Comparison of ENCODE assay signal across 16 mouse cellular contexts in genomic region chr9:112100841-112101595, GRCm38 (mm10).
A peak's percentile ranks its signal among the peaks of the same experiment; 100 is the strongest.
DNase-seq lines count a peak whose midpoint lies in the region; ATAC-seq and TF ChIP-seq lines count a peak whose summit lies in the region.
"Had no signal": no experiment of that assay in that cellular context is flagged by ENCODE, and none has a peak within 500 bp of the region (broad histone marks: within the 10 kb centered on the region; RNA-seq: fewer than 3 reads in every experiment).

No protein-coding gene starts in this region.

- H3K9me3 ChIP-seq in hindbrain, embryonic 15.5 days = no peaks in the 10 kb centered on the region
- H3K9me3 ChIP-seq in hindbrain, embryonic 13.5 days = no peaks in the 10 kb centered on the region
- H3K9me3 ChIP-seq: limb, embryonic 13.5 days; stomach, embryonic 15.5 days had no signal

- ATAC-seq in hindbrain, embryonic 15.5 days (ENCODE audit: low FRiP score, low read depth) = no peak
- no peak for ATAC-seq in hindbrain, embryonic 13.5 days (ENCODE audit: low FRiP score)
- no peak for ATAC-seq in inflammation-experienced regulatory T-cells, adult 6 months
- ATAC-seq: intestine, postnatal 0 days had no signal

- no peak overlapping the region for H3K4me2 ChIP-seq in hindbrain, embryonic 15.5 days
- no peak overlapping the region for H3K4me2 ChIP-seq in hindbrain, embryonic 13.5 days
- H3K4me2 ChIP-seq: limb, embryonic 13.5 days; stomach, embryonic 15.5 days had no signal

- no peak for TF ChIP-seq CTCF in cortical plate, adult 2 months (IDR thresholded peaks at IDR 0.05; ENCODE audit: extremely low read depth, insufficient read depth, low read length)

- 57% methylated on average over 3 of the region's 3 CpGs for WGBS in hindbrain, embryonic 15.5 days
- 69% methylated on average over 3 of the region's 3 CpGs for WGBS in hindbrain, embryonic 13.5 days

- no peak for TF ChIP-seq POLR2A in cortical plate, adult 2 months (IDR thresholded peaks at IDR 0.05; ENCODE audit: extremely low read depth, insufficient read depth, low read length)

- H3K27ac ChIP-seq in hindbrain, embryonic 15.5 days (replicated peaks) = peak overlapping the region; percentile 39
- no peak overlapping the region; the same call in 1 of the 2 replicates for H3K27ac ChIP-seq in hindbrain, embryonic 13.5 days
- 0 out of 2 replicates have a peak overlapping the region, but pooled peaks have one; percentile 19 for H3K27ac ChIP-seq in cortical plate, adult 2 months (ENCODE audit: insufficient read depth, low read length)
- H3K27ac ChIP-seq: heart, adult 2 months; limb, embryonic 13.5 days; stomach, embryonic 15.5 days had no signal

- no peak overlapping the region for H3K4me3 ChIP-seq in hindbrain, embryonic 15.5 days
- H3K4me3 ChIP-seq in hindbrain, embryonic 13.5 days = no peak overlapping the region
- H3K4me3 ChIP-seq in cortical plate, adult 2 months (ENCODE audit: insufficient read depth, low read length) = no peak overlapping the region
- H3K4me3 ChIP-seq: heart, adult 2 months; limb, embryonic 13.5 days; megakaryocyte, embryonic 14.5 days; stomach, embryonic 15.5 days had no signal

- no peaks in the 10 kb centered on the region for H3K27me3 ChIP-seq in hindbrain, embryonic 15.5 days
- H3K27me3 ChIP-seq in hindbrain, embryonic 13.5 days = no peaks in the 10 kb centered on the region
- H3K27me3 ChIP-seq: limb, embryonic 13.5 days; stomach, embryonic 15.5 days had no signal

- H3K9ac ChIP-seq in hindbrain, embryonic 15.5 days = no peak overlapping the region
- H3K9ac ChIP-seq in hindbrain, embryonic 13.5 days = no peak overlapping the region
- H3K9ac ChIP-seq: limb, embryonic 13.5 days; stomach, embryonic 15.5 days had no signal

- H3K4me1 ChIP-seq in hindbrain, embryonic 15.5 days (replicated peaks) = peaks cover 15% of the 10 kb centered on the region
- H3K4me1 ChIP-seq in hindbrain, embryonic 13.5 days (replicated peaks) = peaks cover 25% of the 10 kb centered on the region
- peaks cover 11% of the 10 kb centered on the region for H3K4me1 ChIP-seq in cortical plate, adult 2 months (ENCODE audit: control insufficient read depth, insufficient read depth, low read length)
- H3K4me1 ChIP-seq: stomach, embryonic 15.5 days had no signal

- no peaks in the 10 kb centered on the region for H3K36me3 ChIP-seq in hindbrain, embryonic 15.5 days
- H3K36me3 ChIP-seq in hindbrain, embryonic 13.5 days = no peaks in the 10 kb centered on the region
- H3K36me3 ChIP-seq: limb, embryonic 13.5 days; stomach, embryonic 15.5 days had no signal

- peak; percentile 64 for DNase-seq in thymus, postnatal 0 days (ENCODE audit: low spot score)
- no peak for DNase-seq in thymus, postnatal 36 days
- DNase-seq in thymus, postnatal 4 days = peak; percentile 25
- DNase-seq in adrenal gland, postnatal 14 days = no peak
- DNase-seq: adrenal gland, adult 2 months; cerebellum, adult 9-10 months; heart, adult 2 months; kidney, postnatal 4 days had no signal

Comparison
In these comparisons a context has a peak if more than half of its experiments do, and no peak if none do; other contexts are left out.
1. DNase-seq: peak in thymus, postnatal 0 days (single experiment) and thymus, postnatal 4 days (single experiment); none in thymus, postnatal 36 days (0 of 2) and adrenal gland, postnatal 14 days (single experiment).